Mouse (Mus musculus) thymus, postnatal 25 days (tissue): ENCODE data around the gene 1700013G24Rik.

Source experiments
- DNase-seq: peaks from one replicate; pipeline ENCODE4 v3.0.0; 2022

The 1700013G24Rik gene

DNA sequence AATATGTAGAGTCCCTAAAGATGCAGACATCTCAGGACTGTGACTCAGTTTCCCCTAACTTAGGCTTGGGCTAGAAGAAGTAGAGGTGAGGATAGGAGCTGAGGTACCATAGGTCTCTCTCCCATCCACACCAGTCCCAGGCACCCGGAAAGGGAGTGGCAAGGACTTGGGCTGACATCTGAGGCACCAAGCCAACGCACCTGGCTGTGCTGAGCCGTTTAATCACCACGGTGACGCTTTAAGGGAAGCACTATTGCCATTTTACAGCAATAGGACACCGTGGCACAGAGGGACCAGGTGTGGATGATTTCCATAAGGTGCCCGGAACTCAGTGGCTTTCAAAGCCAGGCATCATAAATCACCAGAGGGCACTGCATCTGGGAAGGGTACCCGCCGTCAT, 5.2 kb downstream of the 1700013G24Rik start:
- no peak for DNase-seq

DNA sequence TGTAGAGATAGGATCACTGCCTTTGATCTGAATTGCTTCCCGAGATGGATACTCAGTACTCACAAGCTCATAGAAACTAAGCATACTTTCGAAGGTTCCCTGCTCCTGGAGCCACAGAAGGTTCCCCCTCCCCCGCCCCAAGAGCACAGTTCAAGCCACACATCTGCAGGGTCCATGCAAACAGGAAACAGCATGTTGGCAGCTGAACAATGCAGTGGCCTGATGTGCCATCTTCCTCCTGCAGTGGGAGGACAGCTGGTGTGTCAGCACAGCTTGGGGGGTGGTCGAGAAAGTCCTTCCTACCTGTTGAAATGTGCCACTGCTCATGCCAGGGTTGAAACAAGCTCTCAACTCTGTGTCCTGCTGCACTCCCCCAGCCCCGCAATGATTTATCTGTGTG, 5.8 kb downstream of the 1700013G24Rik start:
- DNase-seq, result peak; percentile 31

DNA sequence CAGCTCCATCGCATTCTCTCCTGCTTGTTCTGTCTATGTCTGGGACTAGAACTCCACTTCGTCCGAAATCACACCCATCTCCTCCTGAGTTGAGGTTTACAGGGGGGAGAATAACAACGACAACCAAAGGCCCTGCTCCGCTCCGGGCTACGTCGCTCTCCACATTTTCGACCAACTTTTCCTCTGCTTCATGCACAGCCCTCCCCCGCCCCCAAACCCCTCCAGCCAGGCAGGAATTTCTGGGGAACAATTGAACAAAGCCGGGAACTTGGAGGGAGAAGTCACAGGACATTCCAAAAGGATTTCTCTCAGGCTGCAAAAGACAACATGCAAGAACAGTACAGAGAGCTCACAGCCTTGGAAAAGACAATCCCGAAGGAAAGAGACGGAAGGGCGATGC, 7.6 kb downstream of the 1700013G24Rik start:
- no peak for DNase-seq

DNA sequence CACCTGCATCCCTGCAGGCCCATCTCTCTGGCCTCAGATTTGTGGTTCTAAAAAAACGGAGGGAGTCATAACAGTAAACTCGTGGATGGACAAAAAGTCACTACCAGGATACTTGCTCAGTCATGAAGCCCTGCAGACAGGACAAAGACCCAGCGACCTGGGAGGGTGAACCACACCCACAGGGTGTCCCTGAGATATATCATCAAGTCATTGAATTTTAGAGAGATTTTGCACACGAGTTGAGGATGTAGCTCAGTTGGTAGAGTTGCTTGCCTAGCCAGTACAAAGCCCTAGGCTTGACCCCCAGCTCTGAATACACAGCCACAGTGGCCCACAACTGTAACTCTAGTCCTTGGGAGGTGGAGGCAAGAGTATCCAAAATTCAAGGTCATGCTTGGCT, 8.1 kb downstream of the 1700013G24Rik start:
- DNase-seq, result no peak

DNA sequence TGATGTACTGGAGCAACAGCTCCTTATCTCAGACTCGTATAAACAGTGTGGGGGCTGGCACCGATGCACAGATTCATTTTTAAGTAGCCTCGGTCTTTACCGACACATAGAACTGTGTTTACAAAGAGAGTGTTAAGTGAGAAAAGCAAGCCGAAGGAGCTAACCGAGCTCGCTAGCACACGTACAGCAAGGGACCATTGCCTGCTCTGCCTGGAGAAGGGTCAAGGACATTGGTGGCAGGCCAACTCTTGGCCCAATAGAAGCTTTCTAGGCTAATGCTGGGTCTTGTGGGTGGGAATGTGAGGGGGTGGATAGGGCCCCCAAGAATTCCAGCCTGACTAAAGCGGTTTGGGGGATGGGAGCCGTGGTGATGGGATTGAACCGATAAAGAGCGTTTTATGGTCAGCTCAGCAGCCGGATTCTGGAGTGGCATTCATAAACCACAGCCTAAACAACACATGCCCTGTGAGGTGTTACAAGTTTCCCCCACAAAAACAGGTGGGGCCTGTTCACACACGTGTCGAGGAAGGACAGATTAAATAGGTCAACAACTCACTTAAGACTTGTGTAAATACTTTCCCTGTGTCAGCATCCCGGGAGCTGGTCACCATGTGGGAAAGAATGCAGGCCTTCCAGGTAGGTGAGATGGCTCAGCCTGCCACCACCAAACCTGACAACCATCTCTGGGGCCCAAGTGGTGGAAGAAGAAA, 9.1 kb downstream of the 1700013G24Rik start:
- no peak for DNase-seq

DNA sequence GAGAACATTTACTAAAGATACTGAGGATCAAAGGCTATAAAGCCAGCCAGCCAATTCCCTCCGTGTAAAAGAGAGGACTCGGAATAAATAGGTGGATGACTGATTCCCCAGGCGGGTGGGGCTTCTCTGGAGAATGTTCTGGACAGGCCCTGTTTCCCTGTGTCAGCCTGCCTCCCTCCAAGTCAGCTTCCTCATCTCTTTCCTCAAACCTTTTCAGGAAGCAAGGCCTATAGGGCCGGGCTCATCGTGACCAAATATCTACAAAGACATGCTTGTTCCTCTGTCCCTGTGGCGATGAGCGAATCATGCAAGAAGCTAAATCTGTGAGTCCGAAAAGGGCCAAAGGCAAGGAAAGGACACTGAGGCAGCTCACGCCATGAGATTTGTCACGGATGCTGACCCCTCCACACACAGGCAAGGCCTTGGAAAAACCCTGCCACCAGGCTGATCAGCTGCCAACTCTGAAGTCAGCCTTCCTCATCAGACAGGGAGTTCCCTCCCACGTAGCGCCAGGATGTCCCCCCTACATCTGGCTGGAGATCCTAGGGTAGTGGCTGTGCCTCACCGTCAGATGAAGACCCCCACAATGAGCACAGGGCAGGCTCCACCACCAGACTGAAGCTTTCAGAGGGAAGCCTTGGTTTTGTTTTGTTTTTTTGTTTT, 12.2 kb downstream of the 1700013G24Rik start:
- no peak for DNase-seq

DNA sequence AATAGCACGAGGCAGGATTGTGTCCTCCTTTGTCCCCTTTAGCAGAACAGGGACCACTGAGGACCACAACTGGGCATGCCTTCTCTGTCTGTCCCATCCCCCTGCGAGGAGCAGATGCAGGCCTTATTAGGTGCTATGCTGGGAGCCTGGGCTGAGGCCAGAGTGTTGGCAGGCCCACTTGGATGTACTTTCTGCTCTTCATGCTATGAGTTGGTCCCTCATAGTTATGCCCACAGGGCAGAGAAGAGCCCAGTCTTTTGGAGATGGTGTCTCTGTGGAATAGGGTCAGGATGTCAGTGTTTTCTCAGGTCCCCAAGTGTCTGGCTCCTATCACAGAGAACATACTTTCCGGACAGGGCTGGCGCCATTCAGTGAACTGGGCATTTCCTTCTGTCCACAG, 13.9 kb downstream of the 1700013G24Rik start:
- no peak for DNase-seq

DNA sequence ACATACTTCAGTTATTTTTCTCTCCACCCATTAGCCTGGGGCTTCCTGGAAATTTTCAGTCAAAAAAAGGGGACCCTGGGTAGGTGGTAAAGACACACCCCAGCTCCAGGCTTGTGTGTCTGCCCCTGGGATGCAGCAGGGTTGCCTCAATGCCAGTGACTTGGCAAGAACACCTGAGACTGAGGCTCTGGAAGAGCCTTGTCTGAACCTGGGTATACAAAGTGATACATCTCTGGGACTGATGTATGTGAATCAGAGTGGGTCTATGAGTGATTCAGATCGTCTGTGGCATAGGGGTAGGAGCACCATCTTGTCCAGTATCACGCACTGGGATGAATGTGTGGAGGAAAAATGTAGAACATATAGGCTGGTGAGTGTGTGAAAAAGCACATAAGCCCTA, 14.4 kb downstream of the 1700013G24Rik start:
- no peak for DNase-seq

DNA sequence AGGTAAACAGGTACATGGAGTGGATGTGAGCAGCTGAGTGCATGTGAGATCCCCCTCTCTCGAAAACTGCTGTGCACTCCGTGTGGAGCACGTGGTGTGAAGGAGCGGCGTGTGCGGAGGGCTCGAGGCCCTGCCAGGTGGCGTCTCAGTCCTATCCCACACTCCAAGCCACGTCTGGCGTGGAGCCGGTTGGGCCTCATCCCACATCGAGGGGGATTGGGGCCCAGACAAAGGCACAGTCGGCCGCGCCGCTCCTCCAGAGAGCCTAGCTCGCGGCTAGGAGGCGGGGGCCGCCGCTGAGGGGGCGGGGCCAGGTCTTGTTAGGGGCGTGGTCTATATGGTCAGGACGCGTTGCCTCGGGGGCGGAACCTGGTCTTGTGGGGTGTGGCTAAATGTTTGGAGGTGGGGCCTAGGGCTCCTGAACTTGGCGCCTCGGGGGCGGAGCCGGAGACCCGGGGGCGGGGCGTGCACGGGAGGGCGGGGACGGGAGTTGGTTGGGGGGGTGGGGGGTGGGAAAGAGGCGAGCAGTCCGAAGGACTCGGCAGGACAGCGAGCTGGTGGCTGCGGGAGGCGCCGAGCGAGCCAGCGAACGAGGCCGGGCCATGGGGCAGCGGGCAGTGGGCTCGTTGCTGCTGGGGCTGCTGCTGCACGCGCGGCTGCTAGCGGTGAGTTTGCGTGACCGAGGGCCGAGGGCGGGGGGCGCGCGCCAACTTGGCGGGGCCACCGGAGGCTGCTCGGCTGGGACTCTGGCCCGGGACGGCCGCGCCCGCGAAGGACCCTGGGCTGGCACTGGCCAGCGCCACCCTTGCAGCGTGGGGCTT, 15.4 kb downstream of the 1700013G24Rik start, which contains the start of gene Hspg2:
Gene Hspg2 (plus strand): TSS at position 510 of the 821 bp plus-strand sequence.
- peak; percentile 92 for DNase-seq

DNA sequence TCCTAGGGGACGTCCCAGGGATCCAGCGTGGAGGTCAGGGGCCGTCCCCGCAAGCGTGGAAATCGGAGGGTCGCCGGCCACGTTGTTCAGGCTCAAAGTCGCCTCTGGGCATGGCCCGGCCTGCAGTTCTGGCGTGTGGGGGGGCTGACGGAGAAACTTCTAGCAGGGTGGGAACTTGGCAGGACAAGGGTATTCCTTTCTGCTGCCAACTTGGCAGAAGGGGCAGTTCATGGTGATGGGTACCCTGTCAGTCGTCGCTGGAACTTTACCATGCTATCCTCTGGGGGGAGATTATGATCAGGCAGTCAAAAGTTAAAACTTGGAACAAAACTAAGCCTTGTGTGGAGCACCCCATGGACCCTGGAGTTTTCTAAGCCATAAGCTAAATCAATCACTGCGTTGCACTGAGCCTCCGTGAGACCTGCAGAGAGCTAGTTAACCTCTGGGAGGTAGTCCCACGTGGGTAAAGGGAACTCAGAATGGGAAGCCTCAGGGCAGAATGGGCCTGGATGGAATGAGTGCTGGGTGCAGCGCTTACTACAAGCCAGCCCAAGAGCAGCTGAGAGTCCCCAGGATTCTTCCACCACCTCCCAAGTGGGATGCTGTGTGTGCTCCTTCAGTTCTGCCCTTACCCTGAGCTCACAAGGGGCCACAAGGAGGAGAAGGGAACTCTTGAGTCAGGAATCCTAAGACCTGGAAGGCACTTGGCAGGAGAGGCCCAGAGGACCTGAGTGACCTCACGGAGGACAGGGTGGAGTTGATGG, 16.2 kb downstream of the 1700013G24Rik start:
- DNase-seq, result peak; percentile 7

DNA sequence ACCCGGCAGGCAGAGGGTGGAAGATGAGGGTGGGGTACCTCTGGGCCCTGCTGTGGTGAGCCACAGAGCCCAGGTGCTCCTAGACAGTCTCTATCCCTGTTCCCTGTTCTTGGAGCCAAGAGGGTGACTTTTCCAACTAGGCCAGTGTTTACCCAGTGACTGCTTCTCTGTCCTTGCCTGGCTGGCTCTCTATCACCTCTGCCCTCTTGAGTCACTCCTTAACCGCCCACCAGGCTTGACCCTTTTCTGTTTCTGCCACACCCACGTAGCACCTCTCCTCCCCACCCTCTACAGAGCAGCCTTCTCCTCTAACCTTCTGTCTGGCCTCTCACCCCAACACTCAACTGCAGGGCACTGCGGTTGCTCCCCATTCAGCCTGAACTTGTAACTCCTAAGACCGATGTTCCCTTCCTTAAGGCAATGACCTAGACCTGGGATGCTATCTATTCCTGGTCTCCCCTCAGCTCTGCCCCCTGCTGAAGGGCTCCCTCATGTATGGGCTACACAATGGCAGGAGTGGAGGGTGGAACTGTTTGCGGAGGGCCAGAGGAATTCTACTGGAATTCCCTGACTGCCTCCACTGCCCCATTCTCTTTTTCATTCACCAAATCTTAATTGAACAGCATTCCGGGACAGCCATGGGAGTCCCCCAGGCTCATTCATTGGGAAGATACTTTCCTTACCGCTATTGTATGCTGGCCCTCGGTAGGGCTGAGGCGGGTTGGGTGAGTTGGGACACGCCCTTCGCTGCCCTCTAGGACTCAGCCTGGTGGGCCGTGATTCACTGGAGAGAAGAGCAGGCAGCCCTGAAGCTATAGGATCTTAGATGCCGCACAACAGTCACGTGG, 17.0 kb downstream of the 1700013G24Rik start:
- DNase-seq, result no peak

DNA sequence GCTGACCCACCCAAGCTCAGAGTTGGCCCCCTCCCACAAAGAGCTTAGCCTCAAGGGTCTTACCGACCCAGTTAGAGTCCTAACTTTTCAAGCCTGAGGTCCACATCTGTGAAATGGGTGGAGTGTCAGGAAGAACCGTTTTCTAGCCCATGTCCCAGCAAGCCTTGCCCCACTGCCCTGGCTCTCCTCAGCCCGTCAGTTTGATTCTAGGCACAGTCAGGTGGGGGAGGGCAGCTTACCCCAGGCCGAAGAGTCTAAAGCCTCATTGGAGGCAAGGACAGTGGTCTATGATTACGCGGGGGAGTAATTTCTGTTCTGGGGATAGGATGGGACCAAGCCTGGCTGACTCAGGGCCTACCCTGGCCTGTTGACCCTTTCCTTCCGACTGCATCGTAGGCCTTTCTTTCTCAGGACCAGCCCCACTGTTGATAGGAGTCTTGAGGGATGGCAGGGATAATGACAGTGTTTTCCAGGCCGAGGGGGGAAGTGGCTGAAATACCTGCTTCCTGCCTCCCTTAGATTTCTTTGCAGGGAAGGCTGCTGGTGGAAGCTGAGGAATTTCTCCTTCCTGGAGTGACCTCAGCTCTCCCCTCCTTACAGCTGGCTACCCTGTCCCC, 17.7 kb downstream of the 1700013G24Rik start:
- no peak for DNase-seq

DNA sequence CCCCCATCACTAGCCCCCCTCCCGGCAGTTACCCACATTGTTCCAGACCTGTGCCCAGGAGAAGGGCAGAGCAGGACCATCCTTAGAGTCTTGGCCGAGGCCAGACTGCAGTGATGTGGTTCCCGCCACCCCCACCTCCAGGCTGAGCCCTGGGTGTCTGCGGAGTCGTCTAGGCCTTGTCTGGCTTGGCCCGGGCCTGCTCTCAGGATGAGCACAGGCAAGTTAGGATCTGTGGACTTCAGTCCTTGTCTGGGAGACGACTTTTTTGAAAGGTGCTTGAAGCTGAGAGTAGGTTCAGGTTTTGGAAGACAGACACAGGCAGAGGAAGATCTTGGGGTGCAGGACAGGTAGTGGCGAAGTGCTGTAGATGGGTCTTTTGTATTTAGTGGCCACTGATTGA, 18.2 kb downstream of the 1700013G24Rik start:
- DNase-seq, result no peak

DNA sequence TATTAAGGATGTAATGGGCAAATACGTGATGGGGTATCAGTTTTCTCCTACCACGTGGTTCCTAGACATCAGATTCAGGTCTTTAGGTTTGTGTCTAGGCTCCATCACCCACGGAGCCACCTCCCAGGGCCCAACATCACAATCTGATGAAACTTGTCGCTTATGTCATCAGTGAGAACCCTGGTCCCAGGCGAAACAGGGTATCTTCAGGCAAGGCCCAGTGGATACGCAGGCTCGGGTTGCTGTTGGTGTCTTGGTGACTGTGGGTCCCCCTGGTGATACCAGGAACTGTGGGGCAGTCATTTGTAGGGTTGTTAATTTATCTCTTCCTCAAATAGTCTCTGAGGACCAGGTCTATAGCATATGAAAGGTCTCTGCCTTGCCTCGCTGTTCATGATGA, 20.2 kb downstream of the 1700013G24Rik start:
- no peak for DNase-seq

DNA sequence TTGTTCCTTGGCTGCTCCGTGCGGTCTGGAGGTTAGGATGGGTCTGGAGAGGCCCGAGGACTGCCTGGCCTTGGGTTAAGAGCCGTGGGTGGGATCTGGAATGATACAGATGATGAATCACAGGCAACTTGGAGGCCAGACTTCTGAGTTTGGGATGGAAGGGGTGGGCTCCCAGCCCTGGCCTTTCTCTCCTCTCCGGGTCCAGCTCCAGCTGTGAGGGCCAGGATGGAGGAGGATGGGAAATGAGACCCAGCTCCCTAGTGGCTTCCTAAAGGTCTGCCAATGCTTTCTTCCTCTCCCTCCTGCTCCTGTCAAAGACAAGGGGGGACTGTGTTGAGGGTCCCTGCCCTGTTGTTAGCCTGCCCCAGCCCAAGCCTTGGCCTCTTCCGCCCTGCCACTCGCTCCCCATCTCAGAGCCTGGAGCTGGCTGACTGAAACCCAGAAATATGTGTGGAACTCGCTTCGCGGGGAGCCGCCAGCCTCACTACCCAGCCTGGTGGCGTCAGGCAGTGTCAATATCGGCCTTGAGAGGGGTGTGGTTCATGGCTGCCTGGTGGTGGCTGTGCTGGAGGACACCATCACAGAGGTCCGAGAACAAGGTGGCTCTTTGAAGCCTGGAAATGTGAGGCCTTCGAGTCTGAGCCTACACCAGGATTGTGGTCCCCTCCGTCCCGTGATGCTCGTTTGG, 20.8 kb downstream of the 1700013G24Rik start:
- DNase-seq, result no peak

DNA sequence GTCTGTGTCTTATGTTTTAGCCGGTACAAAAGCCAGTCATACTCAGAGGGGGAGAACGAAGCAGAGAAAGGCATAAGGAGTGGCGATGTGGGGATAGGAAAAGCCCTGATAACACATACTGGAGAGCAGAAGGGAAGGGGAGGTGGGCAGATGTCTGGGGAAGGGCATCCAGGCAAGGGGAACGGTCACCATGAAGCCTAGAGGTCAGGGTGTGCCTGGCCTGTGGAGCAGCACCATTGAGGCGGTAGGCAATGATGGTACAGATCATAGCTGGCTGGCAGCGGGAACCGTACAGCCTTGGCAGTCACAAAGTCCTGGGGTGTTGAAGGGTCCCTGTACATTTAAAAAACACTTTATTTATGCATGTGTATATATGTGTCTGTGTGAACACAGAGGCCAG, 21.6 kb downstream of the 1700013G24Rik start:
- no peak for DNase-seq

DNA sequence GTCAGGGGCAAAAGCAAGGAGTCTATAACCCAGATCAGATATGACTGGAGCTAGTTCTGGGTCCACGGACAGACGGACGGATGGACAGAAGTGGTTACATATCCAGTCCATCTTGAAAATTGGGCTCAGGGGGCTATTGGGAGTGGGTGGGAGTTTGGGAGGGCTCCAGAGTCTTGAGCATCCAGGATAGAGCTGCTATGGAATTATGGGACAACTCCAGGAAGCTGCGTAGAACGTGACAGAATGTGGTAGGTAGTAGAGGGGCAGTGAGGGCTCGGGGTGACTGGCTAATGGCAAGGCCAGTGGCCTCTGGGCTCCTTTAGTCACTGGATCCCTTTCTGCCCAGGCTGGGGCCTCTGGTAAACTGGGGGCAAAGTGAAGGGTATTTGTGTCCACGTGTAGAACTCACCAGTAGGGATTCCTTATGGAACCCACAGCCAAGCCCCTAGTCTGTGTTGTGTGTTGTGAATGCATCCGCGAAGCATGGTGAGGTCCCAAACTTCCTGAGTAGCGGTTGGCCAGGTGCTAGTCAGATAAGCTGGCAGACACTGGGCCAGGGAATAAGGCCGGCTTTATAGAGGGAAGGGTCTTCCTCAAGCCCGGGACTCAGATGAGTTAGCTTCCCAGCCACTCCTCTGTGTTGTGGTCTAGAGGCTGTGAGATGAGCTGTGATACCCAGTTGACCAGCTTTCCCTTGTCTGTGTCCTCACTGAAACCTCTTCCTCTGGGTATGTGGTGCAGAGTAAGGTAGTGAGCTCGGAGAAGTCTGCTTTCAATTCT, 22.4 kb downstream of the 1700013G24Rik start:
- no peak for DNase-seq

DNA sequence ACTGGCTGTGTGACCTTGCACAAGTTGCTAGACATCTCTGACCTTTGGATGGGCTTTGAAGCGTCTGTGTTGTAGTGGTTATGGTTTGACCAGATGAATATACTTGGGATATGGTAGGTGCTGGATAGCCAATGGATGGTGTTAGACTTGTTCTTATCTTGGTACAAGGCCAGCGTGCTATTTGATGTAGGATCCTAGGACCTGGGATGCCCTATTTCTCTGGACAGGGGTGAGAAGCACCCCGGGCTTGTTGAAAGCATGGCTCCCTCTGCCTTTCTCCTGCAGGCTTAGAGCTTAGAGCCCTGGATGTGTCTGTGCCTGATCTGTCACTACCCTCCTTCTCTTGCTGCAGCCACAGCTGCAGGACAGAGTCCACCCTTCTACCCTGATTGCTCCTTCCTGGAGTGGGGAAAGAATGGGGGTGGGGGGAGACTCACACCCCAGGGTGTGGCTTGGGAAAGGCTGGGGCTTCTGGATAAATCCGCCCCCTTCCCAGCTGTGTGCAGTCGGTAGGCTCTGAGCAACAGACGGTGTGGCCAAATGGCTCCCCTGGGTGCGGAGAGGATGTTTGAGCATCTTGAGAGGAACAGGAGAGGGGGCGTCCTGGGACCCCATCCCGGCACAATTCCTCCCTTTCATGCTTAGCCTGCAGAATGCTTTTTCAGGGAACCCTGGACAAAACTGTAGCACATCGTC, 23.1 kb downstream of the 1700013G24Rik start:
- DNase-seq, result no peak

DNA sequence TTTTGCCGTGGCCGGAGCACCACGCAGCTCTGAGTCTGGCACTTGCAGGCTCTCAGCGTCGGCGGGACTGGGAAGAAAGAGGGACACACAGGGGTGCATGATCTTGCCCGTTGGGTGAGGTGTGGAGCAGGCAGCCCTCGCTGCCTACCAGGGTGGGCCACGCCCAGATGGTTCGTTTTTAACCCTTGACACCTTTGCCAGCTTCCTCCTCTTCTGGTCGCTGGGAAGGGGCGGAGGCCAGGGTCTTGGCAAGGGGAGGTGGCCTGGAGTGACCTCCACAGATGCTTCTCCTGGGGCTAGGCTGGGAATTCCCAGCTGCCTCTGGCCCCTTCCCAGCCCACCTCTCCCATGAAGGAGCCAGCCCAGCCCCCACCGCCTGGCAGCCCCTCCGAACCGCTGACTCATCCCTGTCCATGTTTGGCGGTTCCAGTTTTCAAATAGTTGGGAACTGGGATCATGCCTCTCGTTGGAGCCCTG, 23.7 kb downstream of the 1700013G24Rik start:
- no peak for DNase-seq
